Mouse (Mus musculus): Measurements from ENCODE around the gene Fam111a. TPM values are rescaled to one million over a fixed set of nuclear protein-coding genes. Genes with fewer than 3 reads are reported as not detected.

Gene Fam111a
- polyA plus RNA-seq, 1 experiment from 2014 or later: 5.3 TPM

- Histone ChIP-seq H3K9me3 (replicated peaks; ENCODE audit: control insufficient read depth, low read length, poor library complexity, severe bottlenecking) (no peaks in the 10 kb centered on the region), H3K4me3 (ENCODE audit: low read depth, low read length) (peak overlapping the region; percentile 64), H3K4me2 (ENCODE audit: low read length) (peak overlapping the region; percentile 72), H3K27me3 (ENCODE audit: control insufficient read depth, insufficient read depth, low read depth, low read length) (no peaks in the 10 kb centered on the region), H3K4me1 (ENCODE audit: control insufficient read depth, insufficient read depth, low read length) (peaks cover 13% of the 10 kb centered on the region), H3K36me3 (ENCODE audit: control insufficient read depth, insufficient read depth, low read length) (no peaks in the 10 kb centered on the region), H3K9ac (ENCODE audit: low read depth, low read length) (peak overlapping the region; percentile 80), H3K27ac (ENCODE audit: low read length) (peak overlapping the region; percentile 92)
- 18% methylated on average over 21 of the region's 23 CpGs for WGBS
- ATAC-seq: peak; percentile 68
Observed at GRCm38 (mm10) chr19:12596290-12597072, 50.9 kb downstream of the Fam111a start.

- H3K4me3 ChIP-seq (ENCODE audit: low read depth, low read length): peak overlapping the region; percentile 64
- H3K9ac ChIP-seq (ENCODE audit: low read depth, low read length): peak overlapping the region; percentile 80
- no peaks in the 10 kb centered on the region for H3K36me3 ChIP-seq (ENCODE audit: control insufficient read depth, insufficient read depth, low read length)
- peaks cover 13% of the 10 kb centered on the region for H3K4me1 ChIP-seq (ENCODE audit: control insufficient read depth, insufficient read depth, low read length)
- peak overlapping the region; percentile 72 for H3K4me2 ChIP-seq (ENCODE audit: low read length)
- H3K27ac ChIP-seq (ENCODE audit: low read length): peak overlapping the region; percentile 92; the same call in 1 of the 2 replicates
- no peak for ATAC-seq
- no peaks in the 10 kb centered on the region for H3K27me3 ChIP-seq (ENCODE audit: control insufficient read depth, insufficient read depth, low read depth, low read length)
- 74% methylated on average over 3 of the region's 3 CpGs for WGBS
- no peaks in the 10 kb centered on the region for H3K9me3 ChIP-seq (replicated peaks; ENCODE audit: control insufficient read depth, low read length, poor library complexity, severe bottlenecking)
Observed at GRCm38 (mm10) chr19:12597073-12597405, 51.5 kb downstream of the Fam111a start.

- Histone ChIP-seq H3K9ac (ENCODE audit: low read depth, low read length) (no peak overlapping the region), H3K27me3 (ENCODE audit: control insufficient read depth, insufficient read depth, low read depth, low read length) (no peaks in the 10 kb centered on the region), H3K36me3 (ENCODE audit: control insufficient read depth, insufficient read depth, low read length) (no peaks in the 10 kb centered on the region), H3K9me3 (replicated peaks; ENCODE audit: control insufficient read depth, low read length, poor library complexity, severe bottlenecking) (no peaks in the 10 kb centered on the region), H3K4me2 (ENCODE audit: low read length) (no peak overlapping the region), H3K4me1 (ENCODE audit: control insufficient read depth, insufficient read depth, low read length) (peaks cover 13% of the 10 kb centered on the region), H3K27ac (ENCODE audit: low read length) (no peak overlapping the region), H3K4me3 (ENCODE audit: low read depth, low read length) (no peak overlapping the region)
- no peak for ATAC-seq
- 79% methylated on average over 3 of the region's 3 CpGs for WGBS
Observed at GRCm38 (mm10) chr19:12598674-12599073, 53.1 kb downstream of the Fam111a start.

- peaks cover 13% of the 10 kb centered on the region for H3K4me1 ChIP-seq (ENCODE audit: control insufficient read depth, insufficient read depth, low read length)
- H3K27ac ChIP-seq (ENCODE audit: low read length): no peak within 1 kb of the TSS
- no peak within 1 kb of the TSS for H3K4me2 ChIP-seq (ENCODE audit: low read length)
- H3K9me3 ChIP-seq (replicated peaks; ENCODE audit: control insufficient read depth, low read length, poor library complexity, severe bottlenecking): no peaks in the 10 kb centered on the region
- no peaks in the 10 kb centered on the region for H3K27me3 ChIP-seq (ENCODE audit: control insufficient read depth, insufficient read depth, low read depth, low read length)
- H3K4me3 ChIP-seq (ENCODE audit: low read depth, low read length): no peak within 1 kb of the TSS
- ATAC-seq: no peak
- no peak within 1 kb of the TSS for H3K9ac ChIP-seq (ENCODE audit: low read depth, low read length)
- H3K36me3 ChIP-seq (ENCODE audit: control insufficient read depth, insufficient read depth, low read length): no peaks in the 10 kb centered on the region
- WGBS: 84% methylated on average over 1 of the region's 1 CpGs
Observed at GRCm38 (mm10) chr19:12599674-12600073, 54.1 kb downstream of the Fam111a start, which contains the start of gene Gm4952. Gm4952 (plus strand) TSS chr19:12599974.

GRCm38 (mm10) chr19:12600684-12601480, 55.3 kb downstream of the Fam111a start:
- WGBS: 55% methylated on average over 2 of the region's 2 CpGs
- H3K4me3 ChIP-seq (ENCODE audit: low read depth, low read length): no peak overlapping the region
- no peak overlapping the region for H3K4me2 ChIP-seq (ENCODE audit: low read length)
- no peak overlapping the region for H3K9ac ChIP-seq (ENCODE audit: low read depth, low read length)
- ATAC-seq: no peak
- H3K4me1 ChIP-seq (ENCODE audit: control insufficient read depth, insufficient read depth, low read length): peaks cover 13% of the 10 kb centered on the region
- H3K9me3 ChIP-seq (replicated peaks; ENCODE audit: control insufficient read depth, low read length, poor library complexity, severe bottlenecking): no peaks in the 10 kb centered on the region
- no peaks in the 10 kb centered on the region for H3K36me3 ChIP-seq (ENCODE audit: control insufficient read depth, insufficient read depth, low read length)
- H3K27me3 ChIP-seq (ENCODE audit: control insufficient read depth, insufficient read depth, low read depth, low read length): no peaks in the 10 kb centered on the region
- no peak overlapping the region for H3K27ac ChIP-seq (ENCODE audit: low read length)

- Histone ChIP-seq H3K36me3 (ENCODE audit: control insufficient read depth, insufficient read depth, low read length) (no peaks in the 10 kb centered on the region), H3K4me2 (ENCODE audit: low read length) (no peak overlapping the region), H3K27ac (ENCODE audit: low read length) (no peak overlapping the region), H3K4me1 (ENCODE audit: control insufficient read depth, insufficient read depth, low read length) (no peaks in the 10 kb centered on the region), H3K9me3 (replicated peaks; ENCODE audit: control insufficient read depth, low read length, poor library complexity, severe bottlenecking) (no peaks in the 10 kb centered on the region), H3K4me3 (ENCODE audit: low read depth, low read length) (no peak overlapping the region), H3K27me3 (ENCODE audit: control insufficient read depth, insufficient read depth, low read depth, low read length) (no peaks in the 10 kb centered on the region), H3K9ac (ENCODE audit: low read depth, low read length) (no peak overlapping the region)
- ATAC-seq: no peak
Observed at GRCm38 (mm10) chr19:12608336-12608735, 62.8 kb downstream of the Fam111a start.

- no peak overlapping the region for H3K27ac ChIP-seq (ENCODE audit: low read length)
- H3K4me1 ChIP-seq (ENCODE audit: control insufficient read depth, insufficient read depth, low read length): no peaks in the 10 kb centered on the region
- H3K36me3 ChIP-seq (ENCODE audit: control insufficient read depth, insufficient read depth, low read length): no peaks in the 10 kb centered on the region
- H3K4me2 ChIP-seq (ENCODE audit: low read length): no peak overlapping the region
- H3K9ac ChIP-seq (ENCODE audit: low read depth, low read length): no peak overlapping the region
- no peak for ATAC-seq
- no peak overlapping the region for H3K4me3 ChIP-seq (ENCODE audit: low read depth, low read length)
- WGBS: 87% methylated on average over 1 of the region's 1 CpGs
- H3K27me3 ChIP-seq (ENCODE audit: control insufficient read depth, insufficient read depth, low read depth, low read length): no peaks in the 10 kb centered on the region
- no peaks in the 10 kb centered on the region for H3K9me3 ChIP-seq (replicated peaks; ENCODE audit: control insufficient read depth, low read length, poor library complexity, severe bottlenecking)
Observed at GRCm38 (mm10) chr19:12613646-12614045, 68.1 kb downstream of the Fam111a start.

GRCm38 (mm10) chr19:12633176-12633575, 87.6 kb downstream of the Fam111a start, which contains the start of gene Glyat:
Glyat (plus strand) TSS chr19:12633308.
- Histone ChIP-seq H3K9me3 (replicated peaks; ENCODE audit: control insufficient read depth, low read length, poor library complexity, severe bottlenecking) (no peaks in the 10 kb centered on the region), H3K4me1 (ENCODE audit: control insufficient read depth, insufficient read depth, low read length) (no peaks in the 10 kb centered on the region), H3K4me2 (ENCODE audit: low read length) (no peak within 1 kb of the TSS), H3K4me3 (ENCODE audit: low read depth, low read length) (no peak within 1 kb of the TSS), H3K27ac (ENCODE audit: low read length) (no peak within 1 kb of the TSS), H3K9ac (ENCODE audit: low read depth, low read length) (no peak within 1 kb of the TSS), H3K27me3 (ENCODE audit: control insufficient read depth, insufficient read depth, low read depth, low read length) (no peaks in the 10 kb centered on the region), H3K36me3 (ENCODE audit: control insufficient read depth, insufficient read depth, low read length) (no peaks in the 10 kb centered on the region)
- no peak for ATAC-seq
- 81% methylated on average over 4 of the region's 4 CpGs for WGBS

GRCm38 (mm10) chr19:12634259-12634658, 88.7 kb downstream of the Fam111a start:
- Histone ChIP-seq H3K4me1 (ENCODE audit: control insufficient read depth, insufficient read depth, low read length) (no peaks in the 10 kb centered on the region), H3K9ac (ENCODE audit: low read depth, low read length) (no peak overlapping the region), H3K36me3 (ENCODE audit: control insufficient read depth, insufficient read depth, low read length) (no peaks in the 10 kb centered on the region), H3K27me3 (ENCODE audit: control insufficient read depth, insufficient read depth, low read depth, low read length) (no peaks in the 10 kb centered on the region), H3K27ac (ENCODE audit: low read length) (no peak overlapping the region), H3K4me3 (ENCODE audit: low read depth, low read length) (no peak overlapping the region), H3K9me3 (replicated peaks; ENCODE audit: control insufficient read depth, low read length, poor library complexity, severe bottlenecking) (no peaks in the 10 kb centered on the region), H3K4me2 (ENCODE audit: low read length) (no peak overlapping the region)
- WGBS: 89% methylated on average over 3 of the region's 3 CpGs
- ATAC-seq: no peak
